Mouse (Mus musculus): ENCODE data around the gene Gstp2.

Gene Gstp2

GRCm38 (mm10) chr19:3999121-3999730 lies 46.6 kb downstream of the Gstp2 start:
- no peaks in the 10 kb centered on the region for H3K27me3 ChIP-seq (ENCODE audit: control insufficient read depth, insufficient read depth, low read length, poor library complexity, severe bottlenecking)
- no peak for DNase-seq (ENCODE audit: low read depth, low spot score)
- H3K36me3 ChIP-seq (ENCODE audit: control insufficient read depth, insufficient read depth, low read length, poor library complexity, severe bottlenecking), result no peaks in the 10 kb centered on the region

- no peak for DNase-seq (ENCODE audit: low read depth, low spot score)
- H3K27me3 ChIP-seq (ENCODE audit: control insufficient read depth, insufficient read depth, low read length, poor library complexity, severe bottlenecking), result no peaks in the 10 kb centered on the region
- no peaks in the 10 kb centered on the region for H3K36me3 ChIP-seq (ENCODE audit: control insufficient read depth, insufficient read depth, low read length, poor library complexity, severe bottlenecking)
Measured at GRCm38 (mm10) chr19:3998335-3998734, 47.5 kb downstream of the Gstp2 start.

GRCm38 (mm10) chr19:3997231-3997630 lies 48.6 kb downstream of the Gstp2 start:
- H3K27me3 ChIP-seq (ENCODE audit: control insufficient read depth, insufficient read depth, low read length, poor library complexity, severe bottlenecking), result no peaks in the 10 kb centered on the region
- H3K36me3 ChIP-seq (ENCODE audit: control insufficient read depth, insufficient read depth, low read length, poor library complexity, severe bottlenecking), result no peaks in the 10 kb centered on the region
- no peak for DNase-seq (ENCODE audit: low read depth, low spot score)

GRCm38 (mm10) chr19:3996747-3997146 lies 49.1 kb downstream of the Gstp2 start:
- DNase-seq (ENCODE audit: low read depth, low spot score), result no peak
- no peaks in the 10 kb centered on the region for H3K36me3 ChIP-seq (ENCODE audit: control insufficient read depth, insufficient read depth, low read length, poor library complexity, severe bottlenecking)
- H3K27me3 ChIP-seq (ENCODE audit: control insufficient read depth, insufficient read depth, low read length, poor library complexity, severe bottlenecking), result no peaks in the 10 kb centered on the region

- Histone ChIP-seq H3K36me3 (ENCODE audit: control insufficient read depth, insufficient read depth, low read length, poor library complexity, severe bottlenecking) (no peaks in the 10 kb centered on the region), H3K27me3 (ENCODE audit: control insufficient read depth, insufficient read depth, low read length, poor library complexity, severe bottlenecking) (no peaks in the 10 kb centered on the region)
- DNase-seq (ENCODE audit: low read depth, low spot score), result no peak
Measured at GRCm38 (mm10) chr19:3996106-3996505, 49.7 kb downstream of the Gstp2 start.

- no peaks in the 10 kb centered on the region for H3K36me3 ChIP-seq (ENCODE audit: control insufficient read depth, insufficient read depth, low read length, poor library complexity, severe bottlenecking)
- DNase-seq (ENCODE audit: low read depth, low spot score), result no peak
- H3K27me3 ChIP-seq (ENCODE audit: control insufficient read depth, insufficient read depth, low read length, poor library complexity, severe bottlenecking), result no peaks in the 10 kb centered on the region
Measured at GRCm38 (mm10) chr19:3995505-3995904, 50.3 kb downstream of the Gstp2 start.

GRCm38 (mm10) chr19:3994932-3995331 lies 50.9 kb downstream of the Gstp2 start:
- DNase-seq (ENCODE audit: low read depth, low spot score), result no peak
- H3K36me3 ChIP-seq (ENCODE audit: control insufficient read depth, insufficient read depth, low read length, poor library complexity, severe bottlenecking), result no peaks in the 10 kb centered on the region
- H3K27me3 ChIP-seq (ENCODE audit: control insufficient read depth, insufficient read depth, low read length, poor library complexity, severe bottlenecking), result no peaks in the 10 kb centered on the region

- H3K36me3 ChIP-seq (ENCODE audit: control insufficient read depth, insufficient read depth, low read length, poor library complexity, severe bottlenecking), result no peaks in the 10 kb centered on the region
- no peaks in the 10 kb centered on the region for H3K27me3 ChIP-seq (ENCODE audit: control insufficient read depth, insufficient read depth, low read length, poor library complexity, severe bottlenecking)
- DNase-seq (ENCODE audit: low read depth, low spot score), result no peak
Measured at GRCm38 (mm10) chr19:3992416-3992815, 53.4 kb downstream of the Gstp2 start, which contains the start of gene Tbx10. Gene Tbx10, plus strand, starts transcription at chr19:3992752.

- Histone ChIP-seq H3K36me3 (ENCODE audit: control insufficient read depth, insufficient read depth, low read length, poor library complexity, severe bottlenecking) (no peaks in the 10 kb centered on the region), H3K27me3 (ENCODE audit: control insufficient read depth, insufficient read depth, low read length, poor library complexity, severe bottlenecking) (no peaks in the 10 kb centered on the region)
- DNase-seq (ENCODE audit: low read depth, low spot score), result no peak
Measured at GRCm38 (mm10) chr19:3991966-3992365, 53.9 kb downstream of the Gstp2 start.

- no peaks in the 10 kb centered on the region for H3K27me3 ChIP-seq (ENCODE audit: control insufficient read depth, insufficient read depth, low read length, poor library complexity, severe bottlenecking)
- DNase-seq (ENCODE audit: low read depth, low spot score), result no peak
- H3K36me3 ChIP-seq (ENCODE audit: control insufficient read depth, insufficient read depth, low read length, poor library complexity, severe bottlenecking), result no peaks in the 10 kb centered on the region
Measured at GRCm38 (mm10) chr19:3991562-3991961, 54.3 kb downstream of the Gstp2 start.

- H3K36me3 ChIP-seq (ENCODE audit: control insufficient read depth, insufficient read depth, low read length, poor library complexity, severe bottlenecking), result no peaks in the 10 kb centered on the region
- no peak for DNase-seq (ENCODE audit: low read depth, low spot score)
Measured at GRCm38 (mm10) chr19:3990804-3991203, 55.0 kb downstream of the Gstp2 start.

More at GRCm38 (mm10) chr19:3990804-3991203, 55.0 kb downstream of the Gstp2 start:
- no peaks in the 10 kb centered on the region for H3K27me3 ChIP-seq (ENCODE audit: control insufficient read depth, insufficient read depth, low read length, poor library complexity, severe bottlenecking)
